Mouse (Mus musculus) naive thymus-derived CD4-positive, alpha-beta T cell, adult 5 months (primary cell): Measurements from ENCODE around the gene Fam118a. TPM values are rescaled to one million over a fixed set of nuclear protein-coding genes. Genes with fewer than 3 reads are reported as not detected.

ENCODE experiments used
- polyA plus RNA-seq: library from polyadenylated mRNA; unstranded; fragments of 100-300 nt; shearing (Covaris generic); gene quantifications from one replicate; pipeline ENCODE4 v1.2.1, GENCODE M21; 2017

Gene Fam118a
- 69.1 TPM for polyA plus RNA-seq

DNA sequence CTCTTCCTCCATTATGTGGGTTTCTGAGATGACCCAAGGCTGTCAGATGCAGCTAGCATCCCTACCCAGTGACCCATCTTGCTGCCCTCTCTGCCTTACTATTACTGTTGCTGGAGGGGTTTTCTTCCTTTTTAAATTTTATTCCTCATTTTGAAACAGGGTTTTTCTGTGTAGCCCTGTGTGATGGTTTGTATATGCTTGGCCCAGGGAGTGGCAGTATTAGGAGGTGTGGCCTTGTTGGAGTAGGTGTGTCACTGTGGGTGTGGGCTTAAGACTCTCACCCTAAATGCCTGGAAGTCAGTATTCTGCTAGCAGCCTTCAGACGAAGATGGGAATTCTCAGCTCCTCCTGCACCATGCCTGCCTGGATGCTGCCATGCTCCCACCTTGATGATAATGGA, at the start of gene Fam118a:
Gene Fam118a (plus strand): TSS at position 301 of the 400 bp plus-strand sequence.

DNA sequence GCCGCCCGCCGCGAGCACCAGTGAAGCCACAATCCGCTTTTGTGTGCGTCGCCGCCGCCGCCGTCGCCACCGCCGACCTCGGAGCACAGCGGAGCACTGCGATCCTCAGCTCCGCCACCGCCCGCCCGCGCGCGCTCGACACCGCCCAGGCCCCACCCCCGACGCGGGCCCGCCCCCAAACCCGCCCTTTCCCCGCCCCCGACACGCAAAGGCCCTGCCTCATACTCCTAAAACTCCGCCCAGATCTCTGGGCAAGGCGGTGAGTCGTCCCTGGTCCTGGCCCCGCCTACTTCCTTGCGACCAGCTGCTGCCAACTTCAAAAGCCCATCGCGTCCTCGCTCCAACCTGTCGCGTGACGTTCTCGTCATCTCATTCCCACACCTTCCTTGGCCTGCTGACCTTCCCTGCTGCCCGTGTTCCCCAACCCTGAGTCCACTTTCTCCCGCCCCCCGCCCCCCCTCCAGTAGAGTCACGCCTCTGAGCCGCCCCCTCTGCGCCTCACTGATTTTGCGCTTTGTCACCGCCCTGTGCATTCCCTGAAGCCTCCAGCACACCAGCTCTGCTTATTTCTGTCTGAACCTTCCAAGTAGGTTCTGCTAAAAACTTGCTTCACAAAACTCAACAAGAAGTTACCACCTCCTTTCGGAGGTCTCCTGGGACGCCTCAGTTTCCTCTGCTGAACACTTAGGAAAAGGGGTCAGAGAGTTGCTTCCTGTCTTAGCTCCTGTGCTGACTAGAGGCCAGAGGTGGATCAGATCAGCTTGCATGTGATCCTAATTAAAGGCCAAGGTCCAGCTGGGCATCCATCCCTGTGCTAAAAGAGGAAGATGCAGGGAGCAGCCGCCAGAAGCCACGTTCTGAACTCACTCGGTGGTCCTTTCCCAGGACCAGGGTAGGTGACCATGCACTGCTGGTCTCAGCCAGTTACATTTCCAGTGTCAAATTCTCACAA, 40.6 kb upstream of the Fam118a start, which contains the start of gene 5031439G07Rik:
Gene 5031439G07Rik (minus strand): TSS at position 678 of the 952 bp plus-strand sequence.

DNA sequence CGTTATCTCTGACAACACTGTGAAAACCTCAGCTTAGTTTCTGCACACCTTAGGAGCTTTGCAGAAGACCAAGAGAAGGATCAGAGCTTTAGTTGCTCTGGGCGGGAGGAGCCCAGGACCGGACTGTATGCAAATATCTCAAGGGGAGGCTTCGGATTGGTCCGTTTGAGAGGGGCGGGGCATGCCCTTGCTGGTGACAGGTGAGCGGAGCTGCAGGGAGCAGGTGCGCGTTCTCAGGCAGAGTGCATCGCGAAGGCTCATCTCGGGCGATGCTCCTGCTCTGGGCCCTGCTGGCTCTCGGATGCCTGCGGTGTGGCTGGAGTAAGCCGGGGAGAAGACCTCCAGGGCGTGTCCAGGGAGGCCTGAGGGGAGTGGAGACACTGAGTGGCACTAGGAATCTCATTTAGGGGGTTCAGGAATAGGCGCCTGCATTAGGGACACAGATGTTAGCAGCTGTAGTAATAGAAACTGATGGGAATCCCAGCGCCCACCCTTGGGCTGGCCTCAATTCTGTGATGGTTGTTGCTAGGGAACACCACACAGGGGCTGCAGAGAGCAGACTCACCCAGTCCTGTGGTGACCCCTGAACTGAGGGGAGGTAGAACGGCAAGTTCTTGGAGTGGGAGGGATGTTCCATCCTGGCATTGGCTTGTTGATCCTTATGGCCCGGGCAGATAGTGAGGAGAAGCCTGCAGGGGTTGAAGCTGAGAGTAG, 11.6 kb upstream of the Fam118a start, which contains the start of gene Upk3a:
Gene Upk3a (plus strand): TSS at position 191 of the 714 bp plus-strand sequence.

Other genes with a start within 250 kb of the Fam118a start
- 1.5 TPM for gene Phf21b, start 172.9 kb upstream of the Fam118a start, polyA plus RNA-seq
- 0.24 TPM for gene Gm29666, start 108.9 kb upstream of the Fam118a start, polyA plus RNA-seq
- gene Nup50, start 105.5 kb upstream of the Fam118a start, polyA plus RNA-seq: 96.0 TPM
- 25.1 TPM for gene 5031439G07Rik, start 40.4 kb upstream of the Fam118a start, polyA plus RNA-seq
- gene Upk3a, start 11.8 kb upstream of the Fam118a start, polyA plus RNA-seq: not detected
- 0.14 TPM for gene Smc1b, start 103.0 kb downstream of the Fam118a start, polyA plus RNA-seq
- not detected for gene Ribc2, start 103.1 kb downstream of the Fam118a start, polyA plus RNA-seq
- 1.8 TPM for gene Fbln1, start 177.0 kb downstream of the Fam118a start, polyA plus RNA-seq